10 mouse cellular contexts compared by ENCODE assay signal in genomic region chr19:14635213-14635928, GRCm38 (mm10). TPM values are rescaled to one million over a fixed set of nuclear protein-coding genes. Genes with fewer than 3 reads are reported as not detected.
DNase-seq lines count a peak whose midpoint lies in the region; ATAC-seq and TF ChIP-seq lines count a peak whose summit lies in the region.
"Had no signal": no experiment of that assay in that cellular context is flagged by ENCODE, and none has a peak within 500 bp of the region (broad histone marks: within the 10 kb centered on the region; RNA-seq: fewer than 3 reads in every experiment).

No protein-coding gene starts in this region.

- no peak for TF ChIP-seq EP300 in heart, adult 2 months (IDR thresholded peaks at IDR 0.05; ENCODE audit: insufficient read depth, low read depth, low read length)

- no peaks in the 10 kb centered on the region for H3K27me3 ChIP-seq in heart, adult 2 months (ENCODE audit: control insufficient read depth, insufficient read depth, low read length)
- H3K27me3 ChIP-seq in embryonic facial prominence, embryonic 14.5 days (replicated peaks; ENCODE audit: control insufficient read depth, insufficient read depth, low read length) = 0 out of 2 replicates have a peak, but pooled peaks cover 3% of the 10 kb centered on the region
- H3K27me3 ChIP-seq in limb, embryonic 11.5 days (ENCODE audit: control insufficient read depth, insufficient read depth, low read length) = no peaks in the 10 kb centered on the region

- 32% methylated on average over 10 of the region's 10 CpGs for WGBS in heart, adult 2 months
- WGBS in embryonic facial prominence, embryonic 14.5 days = 24% methylated on average over 10 of the region's 10 CpGs
- 22% methylated on average over 10 of the region's 10 CpGs for WGBS in limb, embryonic 11.5 days

- H3K9me3 ChIP-seq in embryonic facial prominence, embryonic 14.5 days (ENCODE audit: control insufficient read depth, low read length) = 0 out of 2 replicates have a peak, but pooled peaks cover 5% of the 10 kb centered on the region
- no peaks in the 10 kb centered on the region for H3K9me3 ChIP-seq in limb, embryonic 11.5 days (ENCODE audit: control insufficient read depth, low read length)
- H3K9me3 ChIP-seq: G1E had no signal

- no peak for ATAC-seq in embryonic facial prominence, embryonic 14.5 days (ENCODE audit: low read depth)
- no peak for ATAC-seq in limb, embryonic 11.5 days (ENCODE audit: insufficient number of reproducible peaks, low FRiP score, low TSS enrichment, low read depth)

- no peaks in the 10 kb centered on the region for H3K79me2 ChIP-seq in heart, adult 2 months (replicated peaks; ENCODE audit: control insufficient read depth, insufficient read depth, low read length)

- intact Hi-C loops in heart, adult 2 months (cut with DNase I) = no loop called here

- H3K36me3 ChIP-seq in heart, adult 2 months (ENCODE audit: control insufficient read depth, insufficient read depth, low read length) = no peaks in the 10 kb centered on the region
- H3K36me3 ChIP-seq in embryonic facial prominence, embryonic 14.5 days (ENCODE audit: control insufficient read depth, insufficient read depth, low read length) = no peaks in the 10 kb centered on the region
- H3K36me3 ChIP-seq in limb, embryonic 11.5 days (ENCODE audit: control insufficient read depth, insufficient read depth, low read length) = no peaks in the 10 kb centered on the region
- H3K36me3 ChIP-seq: G1E had no signal

- DNase-seq in heart, adult 2 months = peak; percentile 11 to 20
- DNase-seq in heart, adult 9 months (ENCODE audit: low spot score in 2 of 2) = no peak
- DNase-seq in ES-CJ7 (ENCODE audit: low read depth, low spot score) = peak; percentile 87
- peak; percentile 23 for DNase-seq in embryonic facial prominence, embryonic 14.5 days (ENCODE audit: low spot score)
- DNase-seq in limb, embryonic 11.5 days (ENCODE audit: low spot score) = peak; percentile 35
- no peak for DNase-seq in urinary bladder, postnatal 14 days (ENCODE audit: low spot score)
- DNase-seq in gastrocnemius, adult 18-20 months (ENCODE audit: low spot score) = no peak
- DNase-seq in cerebellum, adult 11 months = no peak

- TF ChIP-seq POLR2A in heart, adult 2 months (IDR thresholded peaks at IDR 0.05; ENCODE audit: insufficient read depth, low read depth, low read length) = no peak

- no peak overlapping the region for H3K9ac ChIP-seq in heart, adult 2 months (ENCODE audit: low read depth, low read length)
- no peak overlapping the region for H3K9ac ChIP-seq in embryonic facial prominence, embryonic 14.5 days (ENCODE audit: low read depth, low read length)
- no peak overlapping the region for H3K9ac ChIP-seq in limb, embryonic 11.5 days (ENCODE audit: low read length)

- no peak for TF ChIP-seq CTCF in heart, adult 2 months (IDR thresholded peaks at IDR 0.05)

- H3K27ac ChIP-seq in heart, adult 2 months = no peak overlapping the region
- no peak overlapping the region for H3K27ac ChIP-seq in embryonic facial prominence, embryonic 14.5 days (replicated peaks; ENCODE audit: low read depth, low read length)
- no peak overlapping the region for H3K27ac ChIP-seq in limb, embryonic 11.5 days (replicated peaks; ENCODE audit: low read depth, low read length)

- H3K4me3 ChIP-seq in heart, adult 2 months = no peak overlapping the region
- H3K4me3 ChIP-seq in embryonic facial prominence, embryonic 14.5 days (ENCODE audit: low read depth, low read length) = no peak overlapping the region
- H3K4me3 ChIP-seq in limb, embryonic 11.5 days (ENCODE audit: low read depth, low read length) = no peak overlapping the region
- H3K4me3 ChIP-seq: erythroblast, embryonic 14.5 days had no signal

- no peak overlapping the region for H3K4me2 ChIP-seq in embryonic facial prominence, embryonic 14.5 days (ENCODE audit: low read depth, low read length)
- H3K4me2 ChIP-seq in limb, embryonic 11.5 days (ENCODE audit: low read depth, severe bottlenecking) = no peak overlapping the region; the same call in 1 of the 2 replicates

- no peaks in the 10 kb centered on the region for H3K4me1 ChIP-seq in heart, adult 2 months (ENCODE audit: control insufficient read depth, insufficient read depth, low read length)
- peaks cover 11% of the 10 kb centered on the region for H3K4me1 ChIP-seq in embryonic facial prominence, embryonic 14.5 days (ENCODE audit: control insufficient read depth, insufficient read depth, low read length)
- H3K4me1 ChIP-seq in limb, embryonic 11.5 days (ENCODE audit: control insufficient read depth, insufficient read depth, low read length) = peaks cover 11% of the 10 kb centered on the region

RNA-seq across cellular contexts. Expression of gene Tle4, which starts 37.5 kb away (rescaled TPM):
- 10 to 100 TPM in 1 of 2 experiments, 1 to 10 TPM in 1; 8.5 to 10.3 TPM for total RNA-seq in heart, adult 2 months (2021)
- polyA plus RNA-seq in heart, adult 2 months (2012; rRNA removed) = 5.8 and 7.8 TPM in 2 replicates
- 14.3 and 15.8 TPM in 2 replicates for polyA plus RNA-seq in embryonic facial prominence, embryonic 14.5 days (2014; fragmentation: Nextera tagmentation; extraction: Ambion mirVana)
- polyA plus RNA-seq in limb, embryonic 11.5 days (2014; fragmentation: Nextera tagmentation; extraction: Ambion mirVana) = 29.0 and 33.5 TPM in 2 replicates
- 10 to 100 TPM; 16.1 to 18.7 TPM for total RNA-seq in gastrocnemius, adult 18-20 months (2021)

Comparison
In these comparisons a context has a peak if more than half of its experiments do, and no peak if none do; other contexts are left out.
1. DNase-seq: peak in heart, adult 2 months (2 of 2), ES-CJ7 (single experiment), embryonic facial prominence, embryonic 14.5 days (single experiment) and limb, embryonic 11.5 days (single experiment); none in heart, adult 9 months (0 of 2), urinary bladder, postnatal 14 days (single experiment), gastrocnemius, adult 18-20 months (single experiment) and cerebellum, adult 11 months (single experiment).